Mouse (Mus musculus) adrenal gland, adult 2 months (tissue): ENCODE results near the gene Morn3. TPM values are rescaled to one million over a fixed set of nuclear protein-coding genes. Genes with fewer than 3 reads are reported as not detected.

ENCODE experiments used
- DNase-seq: peaks from one replicate; pipeline ENCODE4 v3.0.0; 2021
- polyA plus RNA-seq: library from polyadenylated mRNA; depleted of rRNA; stranded (reverse); fragments of >200 nt; gene quantifications from 2 replicates; pipeline ENCODE4 v1.2.3, GENCODE M21; 2012
- total RNA-seq, 2 experiments: library from RNA; stranded (reverse); gene quantifications; 2 replicates each; pipeline ENCODE4 v1.2.3; 2021

The Morn3 gene
- total and polyA plus RNA-seq, 3 experiments, result not detected

GRCm38 (mm10) chr5:123059757-123060520, 13.1 kb upstream of the Morn3 start:
- peak; percentile 43 for DNase-seq

- DNase-seq, result no peak
These were observed 11.7 kb upstream of the Morn3 start for GRCm38 (mm10) chr5:123058251-123059102.

- peak; percentile 99 for DNase-seq
These were observed 10.8 kb upstream of the Morn3 start for GRCm38 (mm10) chr5:123057366-123058250.

- no peak for DNase-seq
These were observed 4.9 kb upstream of the Morn3 start for GRCm38 (mm10) chr5:123051736-123052135.

- DNase-seq, result no peak
These were observed 4.1 kb upstream of the Morn3 start for GRCm38 (mm10) chr5:123050918-123051317.

- no peak for DNase-seq
These were observed 2.5 kb upstream of the Morn3 start for GRCm38 (mm10) chr5:123049271-123049670.

- DNase-seq, result peak; percentile 63
These were observed 1.1 kb downstream of the Morn3 start for GRCm38 (mm10) chr5:123045561-123046295.

- DNase-seq, result no peak
These were observed 3.0 kb downstream of the Morn3 start for GRCm38 (mm10) chr5:123043856-123044255.

- DNase-seq, result no peak
These were observed 6.0 kb downstream of the Morn3 start for GRCm38 (mm10) chr5:123040796-123041195.

GRCm38 (mm10) chr5:123039120-123039752, 7.6 kb downstream of the Morn3 start:
- DNase-seq, result peak; percentile 89

- no peak for DNase-seq
These were observed 8.7 kb downstream of the Morn3 start for GRCm38 (mm10) chr5:123038115-123038514.

GRCm38 (mm10) chr5:123035564-123035963, 11.3 kb downstream of the Morn3 start:
- DNase-seq, result no peak

- no peak for DNase-seq
These were observed 11.7 kb downstream of the Morn3 start for GRCm38 (mm10) chr5:123035089-123035488.

GRCm38 (mm10) chr5:123033646-123034160, 13.1 kb downstream of the Morn3 start:
- no peak for DNase-seq

- DNase-seq, result no peak
These were observed 15.5 kb downstream of the Morn3 start for GRCm38 (mm10) chr5:123031312-123031711.

- DNase-seq, result no peak
These were observed 17.1 kb downstream of the Morn3 start for GRCm38 (mm10) chr5:123029729-123030128.

- DNase-seq, result no peak
These were observed 19.4 kb downstream of the Morn3 start for GRCm38 (mm10) chr5:123027436-123027835.

- DNase-seq, result no peak
These were observed 20.4 kb downstream of the Morn3 start for GRCm38 (mm10) chr5:123026414-123026813.

GRCm38 (mm10) chr5:123024965-123025573, 21.7 kb downstream of the Morn3 start:
- no peak for DNase-seq

GRCm38 (mm10) chr5:123024312-123024711, 22.5 kb downstream of the Morn3 start:
- DNase-seq, result no peak
